Mouse (Mus musculus): Measurements from ENCODE around the gene Gm28308.
A peak's percentile ranks its signal among the peaks of the same experiment; 100 is the strongest.

The Gm28308 gene

DNA sequence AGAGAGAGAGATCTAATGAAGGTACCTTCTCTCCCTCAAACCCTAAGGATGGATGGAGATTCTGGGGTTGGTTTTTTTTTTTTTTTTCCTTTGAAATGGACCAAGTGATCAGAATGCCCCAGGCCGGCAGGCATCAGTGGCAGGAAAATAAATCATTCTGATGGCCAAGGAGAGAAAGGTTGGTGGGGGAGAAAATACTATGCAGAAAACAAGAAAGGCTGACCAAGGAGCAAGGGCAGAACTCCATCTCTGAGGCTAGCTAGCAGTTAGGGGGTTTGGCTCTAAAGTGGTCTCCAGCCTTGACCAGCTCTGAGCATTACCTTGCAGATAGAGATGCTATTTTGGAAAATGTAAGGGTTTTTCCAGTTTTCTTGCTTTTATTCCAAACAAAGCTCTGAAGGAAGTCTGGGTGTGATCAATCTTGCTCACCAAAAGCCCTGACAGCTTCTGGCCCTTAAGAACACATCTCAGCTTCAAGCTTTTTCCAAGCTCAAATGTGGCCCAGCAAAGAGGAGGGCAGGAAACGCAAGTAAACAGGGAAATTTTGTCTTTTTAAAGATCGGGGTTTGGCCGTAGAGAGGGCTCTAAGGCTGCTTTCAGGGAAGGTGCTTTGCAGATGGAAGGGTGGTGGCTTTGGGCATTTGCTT lies 46.6 kb downstream of the Gm28308 start:
- peak; percentile 38 for DNase-seq

DNA sequence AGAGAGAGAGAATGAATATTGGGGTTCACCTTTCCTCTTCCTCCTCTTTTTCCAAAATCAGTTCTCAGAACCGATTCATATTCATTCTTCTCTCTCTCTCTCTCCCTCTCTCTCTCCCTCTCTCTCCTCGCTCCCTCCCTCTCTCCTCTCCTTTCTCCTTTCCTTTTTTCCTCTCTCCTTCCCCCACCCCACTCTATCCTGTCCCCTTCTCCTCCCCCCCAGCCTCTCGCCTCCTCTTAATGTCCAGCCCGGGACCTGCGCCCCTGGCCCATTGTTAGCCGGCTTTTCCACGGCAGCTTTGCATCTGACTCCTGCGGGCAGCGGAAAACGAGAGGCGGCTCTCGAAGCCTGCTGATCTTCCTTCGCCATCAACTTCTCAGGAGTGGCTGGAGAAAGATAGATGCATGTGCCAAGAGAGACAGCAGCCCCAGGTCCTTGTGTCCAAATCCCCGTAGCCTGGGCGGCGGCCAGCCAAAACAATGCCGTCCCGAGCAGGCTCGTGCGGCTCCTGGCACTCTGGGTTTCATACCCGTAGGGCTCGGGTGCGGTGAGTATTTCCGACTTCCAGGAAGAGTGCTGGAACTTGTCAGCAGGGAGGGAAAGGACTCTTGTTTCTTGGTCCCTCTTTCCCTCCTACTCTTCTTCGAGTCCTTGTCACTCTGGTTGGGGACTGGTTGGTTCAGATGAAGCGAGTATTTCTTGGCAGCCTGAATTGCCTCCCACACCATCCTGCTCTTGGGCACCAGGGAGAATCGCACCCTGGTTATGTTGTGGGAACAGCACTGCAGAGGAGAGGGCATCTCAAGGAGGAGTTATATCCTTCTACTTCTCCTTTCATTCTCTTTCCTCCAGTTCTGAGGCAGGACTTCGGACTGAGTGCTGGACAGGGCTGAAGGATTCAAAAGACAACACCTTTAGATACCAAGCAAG lies 47.4 kb downstream of the Gm28308 start:
- DNase-seq = peak; percentile 68

DNA sequence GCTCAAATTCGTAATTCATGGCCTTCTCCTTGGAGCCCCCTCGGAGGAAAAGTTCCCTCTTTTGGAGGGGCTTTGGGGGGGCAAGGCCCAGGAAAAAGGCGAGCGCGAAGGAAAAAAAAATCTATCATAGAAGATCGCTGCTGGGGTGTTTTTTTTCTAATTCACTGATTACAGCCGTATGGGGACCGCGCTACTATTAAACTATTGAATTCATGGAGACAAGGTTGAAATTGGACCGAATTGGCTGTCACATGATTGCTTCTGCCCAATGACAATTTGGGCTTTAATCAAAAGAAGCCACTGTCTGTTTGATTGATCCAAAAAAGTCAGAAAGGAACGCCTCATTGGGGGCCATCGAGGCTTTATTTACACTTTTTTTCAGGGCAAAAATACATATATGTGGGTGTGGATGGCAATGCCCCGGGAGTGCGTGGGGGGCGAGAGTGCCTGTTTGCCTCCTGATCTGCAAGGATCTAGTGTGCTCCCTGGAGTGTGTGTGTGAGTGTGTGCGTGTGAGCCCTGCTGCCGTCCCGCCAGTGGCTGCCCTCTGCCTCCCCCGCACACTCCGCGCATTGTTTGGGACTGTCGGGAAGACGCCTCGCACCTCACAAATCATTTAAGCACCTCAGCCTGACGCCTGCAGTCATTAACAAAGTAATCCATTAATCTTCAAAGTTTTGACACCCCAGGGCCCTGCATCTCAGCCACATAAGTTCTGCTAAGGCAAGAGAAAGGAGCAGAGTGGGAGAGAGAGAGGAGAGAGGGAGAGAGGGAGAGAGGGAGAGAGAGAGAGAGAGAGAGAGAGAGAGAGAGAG lies 48.3 kb downstream of the Gm28308 start, which contains the start of gene Hoxa2:
TSS of gene Hoxa2 (minus strand) at position 206 of the 815 bp plus-strand sequence.
- DNase-seq = peak; percentile 68

DNA sequence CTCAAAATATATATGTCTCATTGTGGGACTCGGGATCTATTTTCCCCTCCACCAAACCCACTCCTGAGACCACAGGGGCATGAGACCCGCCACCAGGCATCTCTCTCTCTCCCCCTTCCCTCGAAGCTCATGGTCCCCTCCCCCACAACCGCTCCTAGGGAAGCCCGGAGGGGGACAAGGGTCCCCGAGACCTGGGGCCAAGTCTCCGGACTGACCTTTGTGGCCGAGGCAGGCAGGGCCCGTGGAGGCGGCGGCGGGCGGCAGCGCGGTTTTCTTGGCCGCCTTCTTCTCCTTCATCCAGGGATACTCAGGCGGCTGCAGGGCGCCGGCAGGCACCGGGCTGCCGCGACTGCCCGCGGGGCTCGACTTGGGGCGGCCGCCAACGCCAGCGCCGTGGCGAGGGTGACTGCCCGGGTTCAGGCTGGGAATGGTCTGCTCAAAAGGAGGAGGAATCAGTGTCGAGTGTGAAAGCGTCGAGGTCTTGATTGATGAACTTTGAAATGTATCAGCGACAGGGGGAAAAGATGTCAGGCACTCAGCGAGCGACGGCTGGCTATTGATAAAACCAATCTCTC lies 49.0 kb downstream of the Gm28308 start:
- peak; percentile 63 for DNase-seq

DNA sequence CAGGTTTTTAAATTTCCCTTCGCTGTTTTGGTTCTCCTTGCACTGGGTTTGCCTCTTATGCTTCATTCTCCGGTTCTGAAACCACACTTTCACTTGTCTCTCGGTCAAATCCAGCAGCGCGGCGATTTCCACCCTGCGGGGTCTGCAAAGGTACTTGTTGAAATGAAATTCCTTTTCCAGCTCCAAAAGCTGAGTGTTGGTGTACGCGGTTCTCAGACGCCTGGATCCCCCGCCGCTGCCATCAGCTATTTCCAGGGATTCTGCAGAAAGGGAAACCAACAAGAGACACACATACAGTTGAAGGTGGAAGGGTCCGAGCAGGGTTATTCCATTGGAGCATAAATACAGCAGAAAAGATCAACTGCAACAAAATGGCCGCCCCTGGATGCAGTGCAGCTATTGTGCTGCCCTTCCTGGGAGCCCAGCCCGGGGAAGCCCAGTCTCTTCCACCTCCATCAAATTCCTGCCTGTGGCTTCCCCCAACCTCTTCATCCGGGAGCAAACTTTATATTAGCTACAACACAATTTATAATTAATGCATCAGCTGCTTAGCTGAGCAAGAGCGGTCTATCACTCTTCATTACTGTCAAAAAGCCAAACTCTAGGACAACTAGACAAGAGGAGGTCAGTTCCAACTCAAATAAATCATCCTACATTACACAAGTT lies 49.6 kb downstream of the Gm28308 start:
- peak; percentile 53 for DNase-seq

DNA sequence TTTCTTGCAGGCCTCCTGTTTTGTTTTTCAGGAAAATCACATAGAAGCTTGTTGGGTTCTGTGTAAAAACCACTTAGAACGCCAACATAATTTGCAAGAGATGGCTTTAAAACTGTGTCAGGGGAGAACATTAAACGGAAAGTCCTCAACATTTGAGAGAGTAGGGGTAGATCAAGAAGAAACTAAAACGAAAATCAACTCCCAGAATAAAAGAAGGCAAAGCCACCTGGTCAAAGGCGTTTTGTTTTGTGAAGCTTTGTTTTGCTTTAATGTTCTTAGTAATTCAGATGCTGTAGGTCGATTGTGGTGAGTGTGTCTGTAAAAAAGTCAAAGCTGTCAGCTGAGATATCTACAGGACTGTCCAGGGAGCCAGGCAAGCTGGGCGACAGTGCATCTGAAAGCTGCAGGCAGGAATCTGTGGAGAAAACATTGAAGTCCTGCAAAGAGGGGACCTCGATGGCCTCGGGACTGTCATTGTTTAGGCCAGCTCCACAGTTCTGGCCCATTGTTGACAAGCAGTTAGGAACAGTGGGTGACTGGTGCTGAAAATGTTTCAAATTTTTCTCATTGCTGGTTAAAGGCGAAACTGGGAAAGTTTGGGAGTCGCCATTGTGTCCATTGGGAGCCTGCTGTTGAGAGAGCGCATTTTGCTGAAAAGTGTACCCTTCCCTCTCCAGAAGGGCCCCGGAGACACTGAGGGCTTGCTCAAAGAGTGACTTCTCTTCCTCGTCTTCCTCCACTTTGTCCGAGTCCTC lies 50.4 kb downstream of the Gm28308 start:
- DNase-seq = peak; percentile 23

DNA sequence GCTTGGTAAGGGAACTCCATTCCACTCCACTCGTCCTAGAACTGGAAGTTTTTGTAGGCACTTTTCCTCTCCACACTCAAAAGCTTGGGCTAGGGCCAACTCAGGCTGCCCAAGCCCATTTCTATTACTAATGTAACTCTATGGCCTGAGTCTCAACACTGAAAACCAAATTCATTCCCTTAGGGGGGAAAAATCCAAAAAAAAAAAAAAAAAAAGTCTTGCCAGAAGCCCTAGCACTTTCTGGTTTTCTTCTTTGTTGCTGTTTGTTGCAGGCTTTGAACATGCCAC lies 51.1 kb downstream of the Gm28308 start:
- peak; percentile 38 for DNase-seq

DNA sequence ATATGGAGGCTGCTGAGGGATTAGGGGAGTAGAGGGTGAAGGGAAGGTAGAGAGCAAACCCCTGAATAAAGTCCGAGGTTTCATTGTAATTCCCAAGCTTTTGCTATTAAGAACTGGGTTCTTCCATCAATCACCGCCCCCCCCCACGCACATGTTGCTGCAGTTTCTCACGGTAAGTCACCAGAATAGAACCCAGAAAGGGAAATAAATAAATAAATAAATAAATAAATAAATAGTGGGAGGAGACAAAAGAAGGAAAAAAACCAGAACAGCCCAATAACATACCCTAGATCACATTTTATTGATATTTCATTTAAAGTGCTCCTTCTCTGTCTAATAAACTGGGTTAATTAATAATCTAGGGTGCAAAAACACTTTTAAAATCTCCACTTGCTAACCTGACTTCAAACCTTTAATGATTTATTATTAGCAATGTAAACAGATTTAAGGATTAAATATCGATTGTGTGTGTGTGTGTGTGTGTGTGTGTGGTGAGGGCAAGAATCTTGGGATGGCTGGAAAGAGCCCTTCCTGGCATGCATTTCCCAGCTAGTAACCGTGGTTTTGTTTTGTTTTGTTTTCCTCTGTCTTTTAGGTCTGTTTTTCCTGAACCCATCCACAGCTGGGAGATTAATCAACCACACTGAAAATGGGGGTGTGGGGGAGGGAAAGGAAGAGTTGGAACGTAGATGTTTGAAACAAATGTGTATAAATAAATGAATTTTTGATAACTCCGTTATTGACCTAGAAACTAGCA lies 51.6 kb downstream of the Gm28308 start:
- peak; percentile 57 for DNase-seq

DNA sequence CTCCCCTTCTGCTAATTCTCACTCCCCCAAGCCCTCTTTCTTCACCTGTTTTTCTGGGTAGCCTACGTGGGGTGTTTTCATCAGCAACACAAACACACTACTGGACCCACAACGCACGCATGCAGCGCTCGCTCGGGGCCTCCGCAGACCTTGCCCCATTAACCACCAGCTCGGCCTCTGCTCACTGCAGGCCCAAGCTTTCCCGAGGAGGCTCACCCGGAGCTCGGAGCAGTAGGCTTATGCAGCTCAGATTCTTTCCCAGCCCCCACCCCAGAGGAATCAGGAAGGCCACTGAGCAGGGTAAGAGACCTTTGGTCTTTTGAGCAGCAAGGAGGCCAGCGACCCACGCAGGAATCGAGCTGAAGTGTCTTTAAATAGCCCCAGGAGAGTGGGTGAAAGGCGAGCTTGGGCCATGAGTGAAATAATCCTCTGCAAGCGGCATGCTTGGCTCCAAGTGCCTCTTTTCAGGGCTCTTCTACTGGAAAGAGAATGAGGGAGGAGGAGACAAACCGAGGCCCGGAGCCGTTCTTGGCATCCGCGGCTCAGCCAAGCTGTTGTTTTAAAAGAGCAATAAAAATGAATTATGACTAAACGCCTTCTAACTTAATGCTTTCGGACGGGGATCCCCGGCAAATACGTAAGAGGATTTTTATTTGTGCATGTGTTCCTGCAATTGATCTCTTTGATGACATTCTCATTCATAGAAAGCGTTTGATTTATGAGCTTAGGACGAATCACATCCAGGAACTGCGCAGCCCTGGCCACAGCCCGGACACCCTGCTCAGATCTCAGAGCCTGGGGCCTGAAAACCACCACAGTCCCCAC lies 52.4 kb downstream of the Gm28308 start:
- peak; percentile 85 for DNase-seq

DNA sequence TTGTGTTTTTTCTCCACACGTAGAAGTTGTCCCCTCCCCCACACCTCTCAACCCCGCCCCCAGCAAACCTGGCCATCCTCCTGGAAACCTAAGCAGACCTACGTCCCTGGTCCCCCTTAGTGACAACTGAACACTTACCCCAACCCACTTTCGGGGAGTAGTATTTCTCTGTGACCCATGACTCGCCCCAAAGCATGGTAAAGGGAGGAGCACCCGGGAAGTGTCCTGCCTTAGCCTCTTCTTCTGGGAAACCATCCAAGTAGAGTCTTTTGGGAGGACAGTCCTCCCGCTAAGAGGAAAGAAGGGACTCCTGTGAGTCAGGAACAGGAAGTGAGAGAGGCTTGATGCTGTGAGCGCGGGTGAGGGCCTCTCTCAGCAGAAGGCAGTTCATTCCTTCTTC lies 53.2 kb downstream of the Gm28308 start:
- peak; percentile 58 for DNase-seq

DNA sequence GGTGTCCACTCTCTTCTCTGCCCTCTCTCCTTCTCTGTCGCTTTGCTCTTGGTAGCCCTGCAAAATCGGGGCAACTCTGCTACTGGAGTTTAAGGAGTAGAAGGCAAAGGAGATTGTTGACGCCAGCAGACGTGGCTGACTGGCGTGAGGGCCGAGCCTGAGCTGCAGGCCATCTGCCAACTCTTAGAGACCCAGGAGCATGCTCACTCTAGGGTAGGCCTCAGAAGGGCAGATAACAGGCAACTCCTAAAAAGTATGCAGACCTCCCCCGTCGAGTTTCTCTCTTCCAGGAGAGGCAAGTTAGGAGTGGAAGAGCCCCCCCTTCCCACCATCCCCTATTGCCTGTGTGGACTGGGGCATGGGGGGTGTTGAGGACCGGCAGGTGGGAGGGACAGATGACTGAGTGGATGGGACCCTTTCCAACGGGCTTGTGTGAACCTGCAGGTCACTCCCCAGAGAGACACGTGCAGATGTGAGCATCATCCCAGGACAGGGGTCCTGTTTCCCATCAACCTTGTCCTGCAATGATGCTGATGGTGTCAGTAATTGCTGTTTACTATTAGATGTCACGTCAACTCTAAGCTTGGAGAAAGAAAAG lies 53.9 kb downstream of the Gm28308 start:
- peak; percentile 69 for DNase-seq

DNA sequence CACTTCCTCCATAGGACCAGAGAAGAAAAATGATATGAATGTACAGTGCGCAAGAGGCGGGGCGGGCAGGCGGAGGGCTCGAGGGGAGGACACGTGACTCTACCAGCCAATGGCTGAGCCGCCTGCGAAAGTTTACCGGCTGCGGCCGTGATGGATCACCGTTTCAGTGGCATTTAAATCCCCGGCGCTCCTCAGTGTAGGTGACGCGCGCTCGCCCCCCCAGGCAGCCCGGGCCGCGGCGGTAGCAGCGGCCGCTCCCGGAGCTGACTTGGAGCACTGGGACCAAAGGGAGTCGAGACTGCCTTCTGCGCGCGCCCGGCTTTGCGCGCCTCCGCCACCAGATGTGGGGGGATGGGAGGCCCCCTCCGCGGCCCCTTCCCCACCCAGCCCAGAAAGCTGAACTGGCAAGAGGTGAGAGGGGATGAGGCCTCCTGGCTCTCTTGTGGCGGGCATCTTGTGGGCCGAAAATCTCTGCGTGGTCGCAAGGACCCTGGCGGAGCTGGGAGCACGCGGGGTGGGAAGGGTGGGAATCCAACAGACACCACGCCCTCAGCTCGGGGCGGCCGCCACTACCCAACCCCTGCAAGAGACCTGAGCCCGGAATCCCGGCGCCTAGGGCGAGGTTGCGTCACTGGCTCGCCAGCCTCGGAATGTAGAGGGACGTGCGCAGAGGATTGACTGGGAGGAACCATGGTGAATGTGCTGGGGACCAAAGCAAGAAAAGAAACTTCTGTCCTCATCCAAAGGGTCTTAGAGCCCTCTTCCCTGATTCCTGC lies 54.7 kb downstream of the Gm28308 start, which contains the start of gene Hoxa1:
TSS of gene Hoxa1 (minus strand) at position 42 of the 776 bp plus-strand sequence.
- DNase-seq = peak; percentile 91

DNA sequence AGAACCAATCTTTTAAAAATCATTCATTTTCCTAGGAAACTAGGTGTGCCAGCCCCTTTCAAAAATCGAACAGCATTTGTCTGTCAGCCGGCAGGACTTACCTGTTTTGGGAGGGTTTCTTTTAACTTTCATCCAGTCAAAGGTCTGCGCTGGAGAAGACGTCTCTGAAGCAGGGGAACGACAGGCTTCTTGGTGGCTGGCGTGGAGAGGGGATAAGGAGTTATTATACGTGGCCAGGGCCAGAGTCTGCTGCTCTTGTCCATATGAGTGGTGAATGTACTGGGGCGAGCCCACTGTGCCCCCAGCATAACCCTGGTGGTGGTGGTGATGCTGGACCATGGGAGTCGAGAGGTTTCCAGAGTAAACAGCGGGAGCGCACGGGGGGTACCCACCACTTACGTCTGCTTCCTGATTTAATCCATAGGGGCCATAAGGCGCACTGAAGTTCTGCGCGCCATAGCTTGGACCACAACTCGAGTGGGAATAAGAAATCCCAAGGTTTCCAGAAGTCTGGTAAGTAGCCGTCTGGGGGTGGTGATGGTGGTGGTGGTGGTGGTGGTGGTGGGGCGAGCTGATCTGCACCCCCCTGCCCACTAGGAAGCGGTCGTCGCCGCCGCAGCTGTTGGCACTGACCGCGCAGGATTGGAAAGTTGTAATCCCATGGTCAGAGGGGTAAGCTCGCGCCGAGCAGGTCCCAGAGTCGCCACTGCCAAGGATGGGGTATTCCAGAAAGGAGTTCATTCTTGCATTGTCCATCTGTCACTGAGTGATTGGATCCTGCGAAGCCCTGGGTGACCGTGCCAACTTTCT lies 55.5 kb downstream of the Gm28308 start:
- DNase-seq = peak; percentile 14

DNA sequence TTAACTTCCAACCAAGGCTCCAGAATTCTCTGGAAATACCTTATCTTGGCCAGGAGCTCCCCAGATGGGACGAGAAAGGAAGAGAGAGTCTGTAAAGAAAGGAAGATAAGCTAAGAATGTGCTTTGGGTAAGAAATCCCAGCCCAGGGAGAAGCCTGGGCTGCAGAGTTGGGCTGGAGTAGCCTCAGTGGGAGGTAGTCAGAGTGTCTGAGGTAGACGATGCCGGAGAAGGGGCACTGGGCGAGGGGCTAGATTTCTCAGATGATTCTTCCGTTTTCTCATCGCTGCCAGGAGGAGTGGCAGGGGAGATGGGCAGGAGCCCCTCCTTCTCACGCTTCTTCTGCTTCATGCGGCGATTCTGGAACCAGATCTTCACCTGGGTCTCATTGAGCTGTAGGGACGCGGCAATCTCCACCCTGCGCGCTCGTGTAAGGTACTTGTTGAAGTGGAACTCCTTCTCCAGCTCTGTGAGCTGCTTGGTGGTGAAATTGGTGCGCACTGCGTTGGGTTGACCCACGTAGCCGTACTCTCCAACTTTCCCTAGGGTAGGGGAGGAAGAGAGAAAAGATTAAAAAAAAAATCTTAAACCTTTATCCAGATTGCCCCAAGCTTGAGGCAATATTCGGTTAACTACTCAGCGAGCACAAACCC lies 56.5 kb downstream of the Gm28308 start:
- DNase-seq = no peak

DNA sequence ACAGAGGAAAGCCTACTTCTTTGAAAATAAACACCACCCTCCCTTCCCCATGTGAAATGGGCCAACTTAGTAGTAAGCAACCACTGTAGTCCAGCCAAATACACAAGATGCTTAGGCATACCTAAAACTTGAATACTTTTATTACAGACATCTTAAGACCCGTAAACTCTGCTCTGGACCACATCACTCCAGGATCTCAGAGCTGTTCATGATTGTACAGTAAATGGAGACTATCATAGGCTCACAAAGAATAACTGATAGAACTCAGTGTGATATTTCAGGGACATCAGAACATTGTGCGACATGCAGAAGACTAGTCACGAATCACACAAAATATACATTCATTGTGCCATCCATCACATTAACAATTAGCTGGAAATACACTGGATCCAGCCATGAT lies 57.7 kb downstream of the Gm28308 start:
- no peak for DNase-seq

DNA sequence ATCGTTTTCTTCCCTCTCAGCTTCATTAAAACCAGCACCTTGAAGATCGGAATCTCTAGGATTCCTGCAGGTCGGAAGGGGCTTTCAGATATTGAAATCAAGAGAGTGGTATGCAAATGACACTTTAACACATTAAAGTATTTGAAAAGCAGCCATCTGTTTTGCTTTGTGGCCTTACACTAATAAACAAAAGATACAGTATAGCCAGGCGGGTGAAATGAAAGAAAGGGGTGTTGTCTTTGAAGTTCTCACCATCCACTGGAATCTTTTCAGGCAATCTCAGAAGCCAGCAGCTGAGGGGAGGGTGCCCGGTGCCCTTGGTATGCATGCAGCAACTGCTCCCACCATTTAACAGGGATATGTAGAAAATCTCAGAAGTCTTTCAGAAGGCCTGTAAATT lies 59.1 kb downstream of the Gm28308 start:
- DNase-seq = no peak

DNA sequence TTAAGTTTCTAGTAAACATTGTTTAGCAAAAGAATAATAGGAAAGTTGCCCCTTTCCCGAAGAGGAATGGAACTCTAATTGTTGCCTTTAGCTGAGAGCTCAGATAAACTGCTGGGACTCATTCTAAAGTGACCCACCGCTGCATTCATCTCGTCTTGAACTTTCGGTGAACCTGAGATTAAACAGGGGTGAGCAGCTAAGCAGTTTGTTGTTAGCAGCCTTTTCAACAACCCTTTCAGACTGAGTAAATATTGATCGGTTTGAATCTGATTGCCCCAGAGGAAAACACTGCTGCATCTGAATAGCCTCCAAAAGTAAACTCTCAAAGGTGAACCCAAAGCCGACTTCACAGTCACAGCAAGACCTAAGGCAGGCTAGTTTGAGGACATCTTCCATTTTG lies 59.9 kb downstream of the Gm28308 start:
- no peak for DNase-seq
